Mouse (Mus musculus): Measurements from ENCODE around the gene Rin3.

Rin3 gene

DNA sequence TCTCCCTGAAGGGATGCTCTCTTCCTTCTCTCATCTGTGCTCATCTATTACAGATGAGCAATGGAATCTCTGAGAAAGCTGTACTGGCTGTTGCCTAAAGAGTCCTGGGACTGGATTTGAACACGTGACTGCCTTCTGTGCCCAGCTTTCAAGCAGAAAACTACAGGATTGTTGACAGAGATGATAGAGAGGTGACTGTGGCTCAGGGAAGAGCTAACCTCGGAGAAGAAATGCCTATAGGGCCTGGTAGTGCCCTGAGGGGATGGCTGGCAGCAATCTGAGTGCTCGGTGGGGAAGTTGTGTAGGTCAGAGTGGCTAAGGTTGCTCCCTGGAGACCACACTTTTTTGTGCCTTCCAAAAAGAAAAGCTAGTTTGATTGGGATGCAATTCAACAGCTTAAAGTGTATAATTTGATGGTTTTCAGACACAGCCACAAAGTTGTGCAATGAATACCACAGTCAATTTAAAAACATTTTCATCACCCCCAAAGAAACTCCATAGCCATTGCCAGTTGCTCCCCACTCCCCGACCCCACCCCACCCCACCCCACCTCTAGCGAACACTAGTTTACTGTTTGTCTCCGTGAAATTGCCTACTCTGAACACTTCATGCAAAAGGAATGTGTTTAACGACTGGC is 1.9 kb upstream of the Rin3 start:
- DNase-seq (ENCODE audit: low spot score): no peak

DNA sequence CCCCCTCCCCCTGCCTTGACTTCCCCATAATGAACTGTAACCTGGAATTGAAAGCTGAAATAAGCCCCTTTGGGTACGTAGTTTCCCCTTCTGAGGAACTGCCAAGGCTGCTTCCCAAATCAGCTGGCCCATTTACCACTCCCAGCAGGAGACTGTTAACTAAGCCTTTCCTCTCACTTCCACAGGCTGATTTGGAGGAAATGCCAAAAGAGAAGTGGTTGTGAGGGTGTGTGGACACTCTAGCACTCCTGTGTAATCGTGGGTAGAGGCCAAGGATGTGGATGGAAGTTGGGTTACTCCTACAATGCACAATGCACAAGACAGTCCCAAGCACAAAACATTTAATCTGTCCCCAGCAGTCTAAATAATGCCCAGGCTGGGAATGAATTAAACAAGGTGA is 722 bp upstream of the Rin3 start:
- no peak for DNase-seq (ENCODE audit: low spot score)

DNA sequence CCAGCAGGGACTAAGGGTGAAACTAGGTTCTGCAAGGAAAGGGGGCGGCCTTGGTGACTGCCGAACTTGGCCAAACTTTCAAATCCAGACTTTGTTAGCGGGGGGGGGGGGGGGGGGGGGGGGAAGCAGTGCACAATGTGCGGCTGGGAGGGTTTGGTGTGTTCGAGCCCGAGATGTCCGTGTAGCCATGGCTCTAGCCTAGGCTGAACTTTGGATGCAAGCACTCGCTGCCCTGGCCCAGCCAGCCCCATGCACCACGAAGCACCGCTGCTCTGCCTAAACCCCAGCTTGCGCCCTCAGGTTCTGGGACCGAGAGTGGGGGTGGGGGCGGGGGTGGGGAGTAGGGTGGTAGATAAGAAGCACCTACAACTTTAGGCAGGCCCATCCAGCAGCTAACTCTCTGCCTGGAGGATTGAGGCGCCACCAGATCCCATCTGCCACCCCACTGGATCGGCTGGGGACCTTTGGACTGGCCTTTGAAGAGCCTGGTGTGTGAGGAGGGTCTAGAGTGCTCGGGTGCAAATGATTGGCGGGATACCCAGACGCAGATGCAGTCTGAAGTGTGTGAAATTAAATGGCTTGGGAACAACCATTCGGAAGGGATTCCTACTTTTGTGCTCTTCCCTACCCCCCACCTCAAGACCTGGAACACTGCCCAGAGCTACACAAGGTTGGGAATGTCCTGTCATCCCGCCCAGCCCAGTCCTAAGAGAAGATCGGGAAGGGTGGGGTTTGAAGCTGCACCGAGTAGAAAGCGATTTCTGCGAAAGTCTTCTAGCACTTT is 827 bp downstream of the Rin3 start:
- peak; percentile 83 for DNase-seq (ENCODE audit: low spot score)

DNA sequence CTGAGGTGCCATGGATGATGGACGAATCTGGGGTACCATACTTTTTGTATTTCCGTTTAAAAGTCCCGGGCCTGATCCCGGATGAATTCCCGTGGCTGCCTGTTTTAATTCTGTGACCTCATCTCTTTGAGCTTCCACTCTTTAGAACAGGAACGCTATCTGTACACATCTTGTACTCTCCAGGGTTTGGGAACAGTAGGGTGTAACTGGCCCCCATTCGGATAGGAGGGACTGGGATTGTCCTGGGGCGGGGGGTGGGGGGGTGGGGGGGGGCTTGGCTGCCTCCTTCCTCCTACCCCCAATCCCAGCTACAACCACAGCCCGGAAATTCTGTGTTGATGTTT is 1.4 kb downstream of the Rin3 start:
- no peak for DNase-seq (ENCODE audit: low spot score)

DNA sequence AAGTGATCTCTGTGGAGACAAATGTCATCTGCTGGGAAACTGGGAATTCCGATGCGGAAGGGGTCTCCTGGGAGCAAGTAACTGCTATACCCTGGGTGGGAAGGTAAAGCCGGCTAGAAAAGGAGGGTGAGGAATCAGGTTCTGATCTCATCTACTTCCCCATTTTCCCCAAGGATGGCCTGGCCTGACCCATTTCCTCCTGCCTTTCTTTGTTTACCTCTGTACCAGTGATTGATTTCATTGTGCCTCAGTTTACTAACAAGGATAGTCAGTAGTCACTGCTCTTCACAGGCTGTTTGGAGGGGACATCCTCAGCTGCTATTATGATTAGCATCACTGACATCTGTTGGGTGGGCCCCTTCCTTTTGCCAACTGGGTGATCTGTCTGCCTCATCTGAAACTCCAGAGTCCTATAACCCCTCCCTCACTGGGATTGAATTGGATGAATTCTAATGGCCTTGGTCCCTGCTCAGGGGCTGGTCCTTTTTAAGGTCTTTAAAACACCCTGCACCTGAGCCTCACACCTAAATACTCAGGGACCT is 1.8 kb downstream of the Rin3 start:
- DNase-seq (ENCODE audit: low spot score): no peak

DNA sequence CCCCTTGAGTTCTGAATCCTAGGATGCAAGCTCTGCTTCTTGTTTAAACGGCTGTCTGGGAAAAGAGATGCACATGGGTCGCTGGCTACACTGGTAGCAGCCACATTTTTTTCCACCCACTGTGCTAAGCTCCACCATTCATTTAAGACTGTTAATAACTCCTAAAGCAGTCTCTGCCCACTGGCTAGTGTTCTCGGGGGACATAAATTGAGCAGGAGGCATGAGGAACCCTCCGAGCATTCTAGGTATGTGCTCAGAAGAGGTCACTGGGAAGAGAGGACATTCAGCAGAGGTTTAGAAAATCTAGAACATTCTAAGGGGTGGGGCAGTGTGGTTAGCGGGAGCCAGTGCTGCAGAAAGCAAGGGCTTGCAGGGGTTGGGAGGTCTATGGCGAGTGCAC is 2.5 kb downstream of the Rin3 start:
- DNase-seq (ENCODE audit: low spot score): no peak

DNA sequence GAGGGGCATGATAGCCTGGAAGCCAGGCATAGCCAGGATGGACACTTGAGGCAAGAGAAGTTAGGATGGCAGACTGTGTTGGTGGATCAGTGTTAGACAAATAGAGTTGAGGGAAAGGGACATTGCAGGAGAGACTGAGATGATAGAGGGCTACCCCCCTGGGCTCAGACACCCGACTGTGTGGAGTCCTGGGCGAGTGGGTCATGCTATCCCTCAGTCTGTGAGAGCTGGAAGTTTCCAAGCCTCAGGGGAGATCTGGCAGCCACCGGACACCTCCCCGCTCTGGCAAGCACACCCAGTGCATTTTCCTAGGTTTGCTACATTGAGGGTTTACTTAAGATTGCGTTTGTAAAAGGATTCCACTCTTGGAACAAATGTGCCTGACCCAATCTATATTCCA is 2.9 kb downstream of the Rin3 start:
- no peak for DNase-seq (ENCODE audit: low spot score)

DNA sequence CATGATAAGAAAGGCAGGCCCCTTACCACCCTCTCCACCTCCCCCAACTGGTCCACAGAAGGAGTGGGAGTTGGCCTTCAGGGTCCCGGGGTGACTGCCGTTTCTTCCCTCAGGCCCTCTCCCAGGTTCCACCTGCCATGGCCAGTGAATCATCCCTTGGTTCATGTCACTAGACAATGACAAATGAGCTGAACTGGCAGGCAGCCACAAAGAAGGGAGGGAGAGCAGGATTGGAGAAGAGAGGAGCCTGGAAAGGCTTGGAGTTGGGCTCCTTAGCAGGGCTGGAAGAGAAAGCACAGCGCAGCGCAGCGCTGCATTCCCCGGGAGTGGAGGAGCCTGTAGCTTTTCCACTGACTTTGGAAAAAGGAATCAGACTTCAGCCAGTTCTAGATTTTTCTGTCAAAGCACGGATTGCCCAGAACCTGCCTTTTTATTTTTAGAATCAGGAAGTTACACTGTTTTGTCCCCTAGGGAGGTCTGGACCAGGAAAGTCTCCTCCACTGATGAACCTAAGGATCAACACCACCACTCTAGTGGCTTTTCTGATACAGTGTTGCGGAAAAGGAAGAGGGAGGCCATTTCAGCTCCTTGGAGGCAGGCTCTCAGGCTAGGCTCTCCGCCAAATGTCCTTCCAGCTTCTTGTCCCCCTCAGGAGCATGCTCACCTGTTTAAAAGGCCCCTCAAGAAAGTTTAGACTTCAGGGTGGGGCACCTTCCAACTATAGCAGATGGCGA is 4.0 kb downstream of the Rin3 start:
- no peak for DNase-seq (ENCODE audit: low spot score)

DNA sequence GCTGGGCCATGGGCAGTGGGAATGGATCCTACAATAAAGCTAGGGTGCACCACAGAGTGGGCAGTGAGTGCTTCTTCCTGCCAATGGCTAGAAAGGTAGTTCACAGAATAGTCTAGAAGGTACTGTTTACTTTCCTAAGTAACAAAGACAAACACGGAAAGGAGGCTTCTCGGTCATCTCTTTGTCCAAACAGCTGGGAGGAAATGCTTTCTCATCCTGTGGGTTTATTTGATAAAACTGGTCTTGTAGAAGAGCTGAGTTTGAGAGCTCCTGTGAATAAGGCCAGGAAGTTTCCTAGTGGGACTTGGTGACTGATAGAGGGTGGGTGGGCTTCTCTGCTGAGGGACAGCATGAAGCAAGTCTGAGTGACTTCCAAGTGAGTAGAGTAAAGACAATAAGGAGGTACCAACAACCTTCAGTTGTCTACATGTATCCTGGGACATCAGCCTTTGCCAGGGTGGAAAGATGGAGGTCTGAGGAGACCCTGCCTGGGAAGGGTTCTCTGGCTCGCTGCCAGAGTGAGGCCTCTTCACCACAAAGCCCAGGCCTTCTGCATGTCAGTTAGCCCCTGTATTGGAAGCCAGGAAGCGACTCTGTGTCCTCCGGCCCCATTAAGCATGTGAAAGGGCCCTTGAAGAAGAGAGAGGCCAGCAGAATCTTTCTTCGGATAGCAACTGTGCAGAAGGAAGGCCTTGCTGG is 5.2 kb downstream of the Rin3 start:
- no peak for DNase-seq (ENCODE audit: low spot score)

DNA sequence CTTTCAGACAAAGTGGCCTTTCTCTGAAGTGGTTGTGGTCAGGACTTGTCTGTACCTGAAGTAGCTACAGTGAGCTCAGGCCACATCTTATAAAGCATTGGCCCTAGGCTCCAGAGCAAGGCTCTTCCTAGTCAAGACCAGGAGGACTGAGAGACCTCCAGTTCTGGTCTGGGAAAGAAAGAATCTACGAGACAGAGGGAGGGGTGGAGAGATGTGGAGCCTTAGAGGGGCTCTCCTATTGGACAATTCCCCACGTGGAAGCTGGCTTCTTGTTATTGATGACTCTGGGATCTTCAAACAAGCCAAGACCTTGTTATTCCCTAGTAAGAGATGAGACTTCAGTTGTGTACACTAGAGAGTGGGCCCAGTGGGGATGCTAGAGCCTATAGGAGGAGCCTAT is 6.0 kb downstream of the Rin3 start:
- no peak for DNase-seq (ENCODE audit: low spot score)

DNA sequence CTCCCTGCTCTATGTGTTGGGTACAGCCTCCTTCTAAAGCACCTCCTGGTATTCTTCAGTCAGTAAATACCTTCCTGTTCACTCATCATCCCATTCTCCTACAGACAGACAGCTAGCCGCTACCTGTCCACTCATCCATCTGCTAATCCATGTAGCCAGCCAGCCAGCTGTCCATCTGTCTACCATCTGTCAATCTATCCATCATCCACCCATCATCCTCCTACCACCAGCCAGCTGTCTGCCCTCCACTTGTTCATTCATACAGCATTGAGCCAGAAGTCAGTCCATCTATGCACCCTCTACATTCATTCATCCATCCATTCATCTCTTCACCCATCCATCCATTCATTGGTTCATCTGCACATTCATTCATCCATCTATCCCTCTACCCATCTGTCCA is 6.7 kb downstream of the Rin3 start:
- DNase-seq (ENCODE audit: low spot score): no peak

DNA sequence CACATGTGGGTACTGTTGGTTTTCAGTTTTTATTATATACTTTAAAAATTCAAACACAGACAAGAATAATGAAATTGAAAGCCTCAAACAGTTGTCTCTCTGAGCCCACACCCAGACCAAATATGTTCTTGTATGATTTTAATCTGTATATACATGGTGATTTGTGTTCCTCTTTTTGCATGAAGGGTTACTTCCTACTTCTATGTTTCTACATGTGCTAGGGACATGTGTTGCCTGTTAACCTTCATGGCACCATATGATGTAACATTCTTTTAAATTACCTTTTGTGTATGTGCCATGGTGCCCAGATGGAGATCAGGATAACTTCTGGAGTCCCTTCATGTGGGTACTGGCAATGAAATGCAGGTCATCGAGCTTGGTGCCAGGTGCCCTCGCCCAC is 7.8 kb downstream of the Rin3 start:
- no peak for DNase-seq (ENCODE audit: low spot score)

DNA sequence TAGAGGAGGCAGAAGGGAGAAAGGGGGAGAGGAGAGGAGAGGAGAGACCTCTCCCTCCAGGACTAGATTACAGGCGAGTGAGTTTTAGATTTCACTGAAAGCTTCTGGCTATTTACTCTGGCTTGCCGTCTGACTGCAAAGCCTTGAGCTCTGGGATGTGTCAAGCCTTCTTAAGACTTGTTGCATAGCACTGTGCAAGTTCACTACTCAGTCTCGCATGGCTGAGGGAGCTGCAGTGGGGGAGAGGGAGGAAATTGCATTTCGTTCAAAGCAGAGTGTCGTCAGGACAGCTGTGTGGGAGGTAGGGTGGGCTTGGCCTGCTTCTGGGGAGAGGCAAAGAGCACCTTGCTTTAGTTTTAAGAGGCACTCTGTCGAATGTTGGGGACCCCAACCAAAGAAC is 8.8 kb downstream of the Rin3 start:
- no peak for DNase-seq (ENCODE audit: low spot score)

DNA sequence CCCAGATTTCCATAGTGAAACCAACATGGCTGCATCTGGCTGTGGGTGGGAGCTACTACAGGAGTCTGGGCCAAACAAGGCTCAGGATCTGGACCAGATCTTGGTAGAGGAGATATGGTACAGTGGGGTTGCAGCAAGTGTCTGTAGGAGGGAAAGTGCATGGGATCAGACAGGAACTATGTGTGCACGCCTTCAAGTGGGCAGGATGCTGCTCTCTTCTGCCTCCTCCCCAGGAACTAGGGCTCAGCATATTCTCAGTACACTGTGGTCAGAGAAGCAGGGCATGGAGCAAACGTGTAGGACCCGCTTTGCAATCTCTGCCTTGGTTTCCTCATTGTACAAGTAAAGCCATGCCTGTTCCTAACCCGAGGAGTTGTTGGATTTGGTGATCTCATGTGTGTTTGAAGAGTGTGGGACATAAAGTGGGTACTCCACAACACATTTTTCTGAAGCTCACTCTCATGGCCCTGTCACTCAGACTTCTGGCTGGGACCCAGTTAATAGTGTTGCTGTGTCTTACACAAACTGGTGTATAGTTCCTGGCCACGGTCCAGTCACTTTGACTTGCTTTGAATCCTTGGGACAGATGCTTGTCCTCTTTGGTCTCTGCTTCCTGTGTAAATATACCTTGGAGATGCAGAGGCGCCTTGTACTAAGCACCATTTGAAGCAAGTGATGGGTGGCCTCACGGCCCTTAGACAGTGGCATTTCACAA is 9.8 kb downstream of the Rin3 start:
- DNase-seq (ENCODE audit: low spot score): no peak

DNA sequence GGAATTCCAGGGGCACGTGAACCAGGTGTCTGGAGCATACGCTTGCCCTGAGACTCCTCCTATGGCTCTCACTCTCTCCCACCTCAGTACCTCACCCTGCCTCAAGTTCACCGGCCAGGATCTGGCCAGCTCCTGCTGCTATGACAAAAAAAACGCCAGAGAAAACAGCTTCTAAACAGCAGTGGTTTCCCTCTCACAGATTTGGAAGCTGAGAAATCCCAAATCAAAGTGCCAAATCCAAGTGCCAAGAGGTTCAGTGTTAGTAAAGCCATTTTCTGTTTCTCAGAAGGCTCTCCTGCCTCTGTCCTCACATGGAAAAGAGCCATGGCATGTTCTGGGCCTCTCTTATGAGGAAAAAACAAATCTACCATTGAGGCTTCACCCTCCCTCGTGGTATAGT is 11.8 kb downstream of the Rin3 start:
- no peak for DNase-seq (ENCODE audit: low spot score)

DNA sequence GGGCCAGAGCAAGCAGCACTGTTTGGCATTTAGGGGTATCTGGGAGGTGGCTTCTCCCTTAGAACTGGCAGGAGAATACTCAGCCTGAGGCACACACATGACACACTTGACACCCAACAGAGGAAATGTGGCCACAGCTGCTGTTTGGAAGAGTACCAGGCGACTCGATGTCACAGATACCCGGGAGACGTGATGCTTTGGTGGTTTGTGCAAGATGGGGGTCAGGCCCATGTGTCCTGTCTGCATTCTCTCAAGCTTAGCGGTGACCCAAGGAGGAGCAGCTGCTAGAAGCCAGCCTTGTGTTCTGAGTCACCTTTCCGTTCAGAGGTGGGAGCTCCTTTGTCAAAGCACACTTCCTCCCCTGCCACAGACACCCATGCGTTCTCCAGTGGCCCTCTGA is 12.4 kb downstream of the Rin3 start:
- no peak for DNase-seq (ENCODE audit: low spot score)

DNA sequence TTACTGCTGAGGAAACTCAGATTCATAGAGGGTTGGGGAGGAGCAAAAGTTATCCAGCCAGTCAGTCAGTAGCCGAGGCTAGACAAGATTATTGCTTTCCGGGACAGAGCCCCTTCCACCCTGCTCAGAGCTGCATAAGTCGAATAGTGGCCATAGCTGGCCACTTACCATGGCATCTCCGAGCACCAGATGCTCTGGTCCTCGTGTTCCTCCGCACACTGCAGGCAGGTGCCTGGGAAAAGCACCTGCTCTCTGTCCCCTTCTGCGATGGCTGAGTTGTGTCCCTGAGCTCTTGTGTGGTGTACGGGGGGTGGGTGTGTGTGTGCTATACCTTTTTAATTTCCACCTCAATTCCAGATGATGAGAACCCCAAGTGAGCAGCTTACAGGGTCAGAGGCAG is 12.8 kb downstream of the Rin3 start:
- DNase-seq (ENCODE audit: low spot score): no peak

DNA sequence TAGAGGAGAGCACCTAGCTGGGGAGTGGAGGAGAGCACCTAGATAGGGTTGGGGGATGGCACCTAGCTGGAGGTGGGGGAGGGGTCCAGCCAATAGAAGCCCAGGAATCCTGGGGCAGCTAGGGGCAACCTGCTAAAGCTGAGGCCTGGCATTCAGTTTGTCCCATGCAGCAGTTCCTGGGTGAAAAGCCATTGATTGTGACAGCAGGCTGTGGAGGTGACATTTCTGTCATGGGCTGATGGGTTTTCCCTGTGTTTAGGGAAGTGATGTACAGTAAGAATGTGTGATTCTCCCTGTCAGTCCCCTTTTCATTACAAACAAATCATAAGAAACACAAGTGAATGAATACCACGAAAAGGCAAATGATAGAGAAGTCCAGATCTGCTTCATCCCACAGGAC is 13.5 kb downstream of the Rin3 start:
- DNase-seq (ENCODE audit: low spot score): no peak

DNA sequence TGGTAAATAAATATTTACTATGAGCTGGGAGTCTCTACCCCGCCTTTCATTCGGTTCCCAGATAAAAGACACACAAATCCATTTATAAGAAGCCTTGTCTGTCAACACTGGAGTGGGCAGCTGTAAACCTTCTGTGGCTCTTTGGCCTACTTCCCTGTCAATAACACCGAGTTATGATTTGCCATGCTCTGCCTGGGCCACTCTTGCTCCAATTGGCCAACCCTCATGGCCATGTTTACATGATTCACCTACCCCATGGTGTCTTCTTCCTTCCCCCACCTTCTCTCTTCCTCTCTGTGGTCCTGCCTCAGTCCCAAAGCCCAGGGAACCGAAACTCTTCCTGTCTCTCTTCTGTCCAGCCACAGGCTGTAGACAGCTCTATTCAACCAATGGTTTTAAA is 14.1 kb downstream of the Rin3 start:
- DNase-seq (ENCODE audit: low spot score): no peak

DNA sequence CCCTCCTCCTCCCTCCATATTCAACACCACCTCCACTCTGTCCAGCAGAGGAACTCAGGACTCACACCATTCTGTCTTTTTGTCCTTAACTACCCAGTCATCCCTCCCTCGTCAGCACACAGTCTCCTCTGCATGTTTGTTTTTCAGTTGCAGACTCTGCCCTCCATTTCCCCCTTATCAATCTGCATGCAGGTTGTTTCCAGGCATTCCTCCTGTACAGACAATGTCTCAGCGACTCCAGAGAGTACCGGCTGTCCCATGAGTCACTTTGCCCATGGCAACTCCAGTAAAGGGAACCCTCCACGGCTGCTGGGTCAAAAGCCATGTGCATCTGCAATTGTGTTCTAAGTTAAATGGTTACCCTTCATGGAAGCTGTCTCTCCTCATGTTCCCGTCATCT is 16.4 kb downstream of the Rin3 start:
- DNase-seq (ENCODE audit: low spot score): peak; percentile 60

DNA sequence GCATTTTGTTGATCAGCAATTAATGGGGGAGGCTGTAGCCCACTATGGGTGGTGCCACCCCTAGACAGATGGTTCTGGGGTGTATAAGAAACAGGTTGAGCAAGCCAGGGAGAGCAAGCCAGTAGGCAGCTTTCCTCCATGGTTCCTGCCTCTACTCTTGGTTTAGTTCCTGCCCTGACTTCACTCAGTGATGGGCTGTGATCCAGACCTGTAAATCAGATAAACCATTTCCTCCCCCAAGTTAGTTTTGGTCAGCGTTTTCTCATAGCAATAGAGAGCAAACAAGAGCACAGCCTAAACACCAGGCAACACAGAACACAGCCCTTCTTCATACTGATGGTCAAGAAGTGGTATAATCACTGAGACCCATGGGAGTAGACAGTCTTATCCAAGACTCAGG is 18.7 kb downstream of the Rin3 start:
- no peak for DNase-seq (ENCODE audit: low spot score)

DNA sequence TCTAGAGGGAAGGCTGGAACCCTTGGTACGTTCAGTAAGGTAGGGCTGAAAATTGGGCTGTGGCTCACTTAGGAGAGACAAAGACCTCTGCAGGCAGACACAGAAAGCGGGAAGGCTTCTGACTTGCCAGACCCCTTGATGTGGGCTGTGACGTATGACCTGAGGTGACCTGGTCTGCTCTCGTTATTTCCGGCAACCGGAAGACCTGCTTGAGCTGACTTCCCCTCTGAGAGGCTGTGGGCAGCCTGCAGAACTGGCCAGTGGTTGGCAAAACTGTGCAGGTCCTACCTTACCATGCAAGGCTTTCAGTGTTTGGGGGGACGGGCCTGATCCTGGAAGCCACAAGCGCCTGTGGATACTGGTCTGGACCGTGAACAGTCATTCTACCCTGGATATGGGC is 19.5 kb downstream of the Rin3 start:
- no peak for DNase-seq (ENCODE audit: low spot score)
